Comparison of ENCODE assay signal across 28 mouse cellular contexts in the genomic region with DNA sequence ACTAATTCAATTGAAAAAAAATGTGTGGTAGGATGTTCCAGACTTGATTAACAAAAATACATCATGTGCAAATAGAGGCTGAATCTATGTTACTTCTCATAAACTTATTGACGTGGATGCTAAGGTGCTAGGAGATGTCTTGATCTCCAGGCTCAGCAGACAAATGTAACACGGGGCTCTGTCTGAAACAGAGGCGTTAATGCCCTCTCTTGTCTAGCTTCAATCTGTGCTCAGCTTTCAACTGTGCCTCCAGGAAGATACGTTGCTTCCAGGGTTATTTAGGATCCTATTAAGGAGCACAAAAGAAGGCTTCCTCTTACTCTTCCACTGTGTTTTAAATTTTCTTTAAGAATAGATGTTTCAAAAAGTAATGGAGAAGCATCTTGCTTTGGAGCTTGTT. TPM values are rescaled to one million over a fixed set of nuclear protein-coding genes. Genes with fewer than 3 reads are reported as not detected.
DNase-seq lines count a peak whose midpoint lies in the region; ATAC-seq and TF ChIP-seq lines count a peak whose summit lies in the region.
"Had no signal": no experiment of that assay in that cellular context is flagged by ENCODE, and none has a peak within 500 bp of the region (broad histone marks: within the 10 kb centered on the region; RNA-seq: fewer than 3 reads in every experiment).

No protein-coding gene starts in this region.

- no peak overlapping the region for H3K4me3 ChIP-seq in heart, embryonic 11.5 days (ENCODE audit: low read depth, low read length)
- H3K4me3 ChIP-seq in midbrain, embryonic 14.5 days (replicated peaks; ENCODE audit: low read depth, low read length), result no peak overlapping the region
- H3K4me3 ChIP-seq in midbrain, embryonic 15.5 days, result no peak overlapping the region
- H3K4me3 ChIP-seq: embryonic facial prominence, embryonic 13.5 days; embryonic facial prominence, embryonic 15.5 days; erythroblast, embryonic 14.5 days had no signal

- no peak overlapping the region for H3K9ac ChIP-seq in heart, embryonic 11.5 days (ENCODE audit: low read depth, low read length)
- no peak overlapping the region for H3K9ac ChIP-seq in midbrain, embryonic 14.5 days (replicated peaks; ENCODE audit: low read length)
- no peak overlapping the region for H3K9ac ChIP-seq in midbrain, embryonic 15.5 days
- H3K9ac ChIP-seq: embryonic facial prominence, embryonic 13.5 days; embryonic facial prominence, embryonic 15.5 days had no signal

- 41% methylated on average over 4 of the region's 4 CpGs for WGBS in heart, embryonic 11.5 days (ENCODE audit: insufficient replicate concordance)
- 11% methylated on average over 4 of the region's 4 CpGs for WGBS in midbrain, embryonic 14.5 days
- 23% methylated on average over 4 of the region's 4 CpGs for WGBS in midbrain, embryonic 15.5 days

- no peak for ATAC-seq in heart, embryonic 11.5 days (replicated peaks; ENCODE audit: insufficient number of reproducible peaks, low FRiP score, low TSS enrichment)
- ATAC-seq in midbrain, embryonic 14.5 days (ENCODE audit: low FRiP score, low TSS enrichment), result no peak; the same call in 1 of the 2 replicates
- no peak for ATAC-seq in midbrain, embryonic 15.5 days (replicated peaks)
- no peak for ATAC-seq in monocyte, adult 5-6 weeks (replicated peaks; ENCODE audit: insufficient number of reproducible peaks, low FRiP score, low TSS enrichment, poor library complexity, severe bottlenecking)
- ATAC-seq: activated CD4-positive, CD25-positive, alpha-beta regulatory T cell, adult 4 months; forebrain, embryonic 16.5 days had no signal

- no peak overlapping the region for H3K27ac ChIP-seq in heart, embryonic 11.5 days (ENCODE audit: low read depth, low read length)
- H3K27ac ChIP-seq in midbrain, embryonic 14.5 days (replicated peaks; ENCODE audit: low read depth, low read length), result no peak overlapping the region
- H3K27ac ChIP-seq in midbrain, embryonic 15.5 days, result no peak overlapping the region
- H3K27ac ChIP-seq: embryonic facial prominence, embryonic 13.5 days; embryonic facial prominence, embryonic 15.5 days had no signal

- H3K9me3 ChIP-seq in heart, embryonic 11.5 days (replicated peaks; ENCODE audit: control insufficient read depth, low read length), result no peaks in the 10 kb centered on the region
- no peaks in the 10 kb centered on the region for H3K9me3 ChIP-seq in midbrain, embryonic 14.5 days (ENCODE audit: control insufficient read depth, low read length)
- H3K9me3 ChIP-seq in midbrain, embryonic 15.5 days, result no peaks in the 10 kb centered on the region
- H3K9me3 ChIP-seq: embryonic facial prominence, embryonic 13.5 days; embryonic facial prominence, embryonic 15.5 days had no signal

- peak; percentile 52 for DNase-seq in heart, adult 11 months
- peak; percentile 24 for DNase-seq in midbrain, embryonic 14.5 days
- DNase-seq in brain, embryonic 14.5 days (ENCODE audit: low read depth), result peak; percentile 51
- DNase-seq: adrenal gland, adult 8-10 months; adrenal gland, postnatal 14 days; adrenal gland, postnatal 36 days; cerebellum, adult 11 months; cerebellum, adult 18-20 months; cerebellum, adult 8-10 months; cerebellum, adult 9-11 months; cerebellum, postnatal 14 days; cerebellum, postnatal 36 days; embryo, embryonic 11 days had no signal

- TF ChIP-seq CTCF in brain, embryonic 14.5 days (IDR thresholded peaks at IDR 0.05; ENCODE audit: borderline replicate concordance, extremely low read depth, insufficient read depth, insufficient read length), result no peak

- no peak overlapping the region for H3K4me2 ChIP-seq in heart, embryonic 11.5 days
- no peak overlapping the region for H3K4me2 ChIP-seq in midbrain, embryonic 14.5 days (ENCODE audit: low read length)
- H3K4me2 ChIP-seq in midbrain, embryonic 15.5 days, result no peak overlapping the region
- H3K4me2 ChIP-seq: embryonic facial prominence, embryonic 13.5 days; embryonic facial prominence, embryonic 15.5 days had no signal

- no peaks in the 10 kb centered on the region for H3K36me3 ChIP-seq in heart, embryonic 11.5 days (ENCODE audit: control insufficient read depth, insufficient read depth, low read length)
- no peaks in the 10 kb centered on the region for H3K36me3 ChIP-seq in midbrain, embryonic 14.5 days (ENCODE audit: control insufficient read depth, insufficient read depth, low read length)
- H3K36me3 ChIP-seq in midbrain, embryonic 15.5 days (replicated peaks), result no peaks in the 10 kb centered on the region
- H3K36me3 ChIP-seq: embryonic facial prominence, embryonic 13.5 days; embryonic facial prominence, embryonic 15.5 days had no signal

- no peaks in the 10 kb centered on the region for H3K4me1 ChIP-seq in heart, embryonic 11.5 days (ENCODE audit: control insufficient read depth, insufficient read depth, low read length)
- 0 out of 2 replicates have a peak, but pooled peaks cover 3% of the 10 kb centered on the region for H3K4me1 ChIP-seq in midbrain, embryonic 14.5 days (ENCODE audit: control insufficient read depth, insufficient read depth, low read length)
- H3K4me1 ChIP-seq in midbrain, embryonic 15.5 days, result no peaks in the 10 kb centered on the region
- H3K4me1 ChIP-seq: embryonic facial prominence, embryonic 13.5 days; embryonic facial prominence, embryonic 15.5 days had no signal

- no peak for TF ChIP-seq POLR2A in brain, embryonic 14.5 days (IDR thresholded peaks at IDR 0.05; ENCODE audit: borderline replicate concordance, extremely low read depth, insufficient read depth, insufficient read length, poor library complexity, severe bottlenecking)

- no peaks in the 10 kb centered on the region for H3K27me3 ChIP-seq in heart, embryonic 11.5 days (ENCODE audit: control insufficient read depth, insufficient read depth, low read length)
- H3K27me3 ChIP-seq in midbrain, embryonic 14.5 days (ENCODE audit: control insufficient read depth, insufficient read depth, low read length), result no peaks in the 10 kb centered on the region
- no peaks in the 10 kb centered on the region for H3K27me3 ChIP-seq in midbrain, embryonic 15.5 days (replicated peaks)
- H3K27me3 ChIP-seq: embryonic facial prominence, embryonic 15.5 days had no signal

RNA-seq across cellular contexts. Expression of gene 4933400A11Rik, which starts 20.8 kb away (rescaled TPM):
- polyA plus RNA-seq in heart, embryonic 11.5 days (2014; fragmentation: Nextera tagmentation; extraction: Ambion mirVana), result 0.13 and 0.30 TPM in 2 replicates
- polyA plus RNA-seq in midbrain, embryonic 14.5 days (2014; fragmentation: Nextera tagmentation; extraction: Ambion mirVana), result not detected in 2 replicates
- not detected in 2 replicates for polyA plus RNA-seq in midbrain, embryonic 15.5 days (2015; fragmentation: Nextera tagmentation; extraction: Ambion mirVana)
- not detected in 2 replicates for polyA plus RNA-seq in brain, embryonic 14.5 days (2012; rRNA removed)
- not detected in 3 replicates for total RNA-seq in monocyte, adult 5-6 weeks (2017)
- total RNA-seq: adrenal gland, adult 18-20 months; adrenal gland, adult 8-10 months; adrenal gland, postnatal 14 days; adrenal gland, postnatal 36 days; common myeloid progenitor, adult 5-6 weeks; ES-E14; MEL had no signal
- polyA plus RNA-seq: activated CD4-positive, CD25-positive, alpha-beta regulatory T cell, adult 4 months; C2C12; embryonic facial prominence, embryonic 11.5 days; embryonic facial prominence, embryonic 15.5 days; erythroblast, embryonic 14.5 days; forebrain, embryonic 14.5 days; forebrain, embryonic 16.5 days had no signal
